Mouse (Mus musculus) CD4-positive, CD25-positive, alpha-beta regulatory T cell, adult 4 months (primary cell): Measurements from ENCODE around the gene Mgll. TPM values are rescaled to one million over a fixed set of nuclear protein-coding genes. Genes with fewer than 3 reads are reported as not detected.

Experiments used
- ATAC-seq: one replicate; pipeline ENCODE4 v1.8.0; 2017
- polyA plus RNA-seq, 2 experiments: library from polyadenylated mRNA; unstranded; fragments of 100-300 nt; shearing (Covaris generic); gene quantifications; one replicate each; pipeline ENCODE4 v1.2.1; 2017

Mgll gene
- polyA plus RNA-seq, 2 experiments from 2014 or later = 0.27 TPM; not detected in 1

GRCm38 (mm10) chr6:88831456-88831855 is 107.2 kb downstream of the Mgll start:
- peak; percentile 72 for ATAC-seq

- peak; percentile 50 for ATAC-seq
Observed at GRCm38 (mm10) chr6:88832663-88833062, 108.5 kb downstream of the Mgll start.

GRCm38 (mm10) chr6:88833340-88834140 is 109.3 kb downstream of the Mgll start:
- ATAC-seq = no peak

GRCm38 (mm10) chr6:88835047-88835446 is 110.8 kb downstream of the Mgll start:
- no peak for ATAC-seq

GRCm38 (mm10) chr6:88836178-88836819 is 112.1 kb downstream of the Mgll start:
- ATAC-seq = no peak

- no peak for ATAC-seq
Observed at GRCm38 (mm10) chr6:88837999-88838398, 113.8 kb downstream of the Mgll start.

GRCm38 (mm10) chr6:88838613-88839012 is 114.4 kb downstream of the Mgll start:
- no peak for ATAC-seq

- ATAC-seq = no peak
Observed at GRCm38 (mm10) chr6:88839135-88839970, 115.1 kb downstream of the Mgll start.

GRCm38 (mm10) chr6:88840211-88840610 is 116.0 kb downstream of the Mgll start:
- ATAC-seq = no peak

GRCm38 (mm10) chr6:88840791-88841513 is 116.7 kb downstream of the Mgll start:
- ATAC-seq = no peak

- no peak for ATAC-seq
Observed at GRCm38 (mm10) chr6:88841514-88841780, 117.2 kb downstream of the Mgll start.

- ATAC-seq = peak; percentile 91
Observed at GRCm38 (mm10) chr6:88841781-88842689, 117.8 kb downstream of the Mgll start, which contains the start of gene Abtb1. Gene Abtb1, minus strand, starts transcription at chr6:88841984.

- ATAC-seq = no peak
Observed at GRCm38 (mm10) chr6:88842731-88843151, 118.5 kb downstream of the Mgll start.

- no peak for ATAC-seq
Observed at GRCm38 (mm10) chr6:88843241-88843640, 119.0 kb downstream of the Mgll start.

- ATAC-seq = no peak
Observed at GRCm38 (mm10) chr6:88843781-88844725, 119.8 kb downstream of the Mgll start.

- no peak for ATAC-seq
Observed at GRCm38 (mm10) chr6:88844901-88845565, 120.8 kb downstream of the Mgll start.

GRCm38 (mm10) chr6:88847571-88847970 is 123.4 kb downstream of the Mgll start:
- no peak for ATAC-seq

- ATAC-seq = no peak
Observed at GRCm38 (mm10) chr6:88849270-88849669, 125.1 kb downstream of the Mgll start.

- no peak for ATAC-seq
Observed at GRCm38 (mm10) chr6:88850034-88850433, 125.8 kb downstream of the Mgll start.

GRCm38 (mm10) chr6:88854509-88854908 is 130.3 kb downstream of the Mgll start:
- no peak for ATAC-seq
